In the genomic region with DNA sequence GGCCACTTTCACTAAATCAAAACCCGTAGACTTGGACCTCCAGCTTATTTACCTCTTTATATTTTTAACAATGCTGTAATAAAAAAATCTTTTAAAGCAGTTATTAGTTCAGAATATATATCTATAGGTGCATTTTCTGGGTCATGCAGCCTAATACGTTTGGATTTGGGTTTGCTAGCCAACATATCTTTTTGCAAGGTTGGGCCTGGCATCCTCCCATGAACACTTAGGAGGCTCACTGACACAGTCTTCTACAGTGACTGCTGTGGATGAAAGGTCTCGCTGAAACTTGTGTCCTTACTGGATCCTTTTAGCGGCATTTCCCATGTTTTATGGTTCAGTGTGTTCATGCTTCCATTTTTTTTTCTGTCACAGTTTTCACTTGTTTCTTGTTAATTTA, we compare ENCODE assay signal across 28 mouse cellular contexts. TPM values are rescaled to one million over a fixed set of nuclear protein-coding genes. Genes with fewer than 3 reads are reported as not detected.
"Had no signal": no experiment of that assay in that cellular context is flagged by ENCODE, and none has a peak within 500 bp of the region (broad histone marks: within the 10 kb centered on the region; RNA-seq: fewer than 3 reads in every experiment).

No protein-coding gene starts in this region.

- H3K4me3 ChIP-seq: embryonic facial prominence, embryonic 10.5 days; embryonic facial prominence, embryonic 12.5 days; embryonic facial prominence, embryonic 13.5 days; embryonic facial prominence, embryonic 15.5 days; erythroblast, embryonic 14.5 days; forebrain, embryonic 10.5 days; forebrain, embryonic 12.5 days; forebrain, embryonic 13.5 days; forebrain, embryonic 15.5 days; gastrocnemius, adult 2 months; heart, adult 2 months had no signal

- DNase-seq: cerebellum, adult 2 months; cerebellum, adult 8-10 months; cerebellum, adult 9-10 months; cerebellum, adult 9-11 months; cerebellum, postnatal 10 days; cerebellum, postnatal 14 days; cerebellum, postnatal 25 days; cerebellum, postnatal 36 days; embryo, embryonic 11 days; forebrain, postnatal 0 days; gastrocnemius, adult 2 months; gastrocnemius, postnatal 10 days; gastrocnemius, postnatal 14 days; gastrocnemius, postnatal 25 days; heart, adult 18-20 months; heart, adult 2 months had no signal

- H3K9me3 ChIP-seq: embryonic facial prominence, embryonic 10.5 days; embryonic facial prominence, embryonic 12.5 days; embryonic facial prominence, embryonic 15.5 days; forebrain, embryonic 10.5 days; forebrain, embryonic 12.5 days; forebrain, embryonic 13.5 days; forebrain, embryonic 15.5 days had no signal

- H3K27me3 ChIP-seq: embryonic facial prominence, embryonic 12.5 days; embryonic facial prominence, embryonic 13.5 days; embryonic facial prominence, embryonic 15.5 days; forebrain, embryonic 12.5 days; forebrain, embryonic 13.5 days; forebrain, embryonic 15.5 days had no signal

- H3K36me3 ChIP-seq: embryonic facial prominence, embryonic 10.5 days; embryonic facial prominence, embryonic 12.5 days; embryonic facial prominence, embryonic 13.5 days; embryonic facial prominence, embryonic 15.5 days; forebrain, embryonic 10.5 days; forebrain, embryonic 12.5 days; forebrain, embryonic 15.5 days had no signal

- H3K27ac ChIP-seq: embryonic facial prominence, embryonic 10.5 days; embryonic facial prominence, embryonic 12.5 days; embryonic facial prominence, embryonic 13.5 days; embryonic facial prominence, embryonic 15.5 days; forebrain, embryonic 10.5 days; forebrain, embryonic 12.5 days; forebrain, embryonic 13.5 days; forebrain, embryonic 15.5 days; gastrocnemius, adult 2 months; heart, adult 2 months had no signal

- H3K4me2 ChIP-seq: embryonic facial prominence, embryonic 12.5 days; embryonic facial prominence, embryonic 13.5 days; embryonic facial prominence, embryonic 15.5 days; forebrain, embryonic 12.5 days; forebrain, embryonic 13.5 days; forebrain, embryonic 15.5 days had no signal

- H3K4me1 ChIP-seq: forebrain, embryonic 12.5 days; forebrain, embryonic 13.5 days; forebrain, embryonic 15.5 days had no signal

- H3K9ac ChIP-seq: embryonic facial prominence, embryonic 12.5 days; embryonic facial prominence, embryonic 13.5 days; embryonic facial prominence, embryonic 15.5 days; forebrain, embryonic 12.5 days; forebrain, embryonic 13.5 days; forebrain, embryonic 15.5 days; forebrain, postnatal 0 days had no signal

- ATAC-seq: forebrain, embryonic 13.5 days; forebrain, embryonic 14.5 days; forebrain, embryonic 15.5 days; forebrain, embryonic 16.5 days; forebrain, postnatal 0 days had no signal

RNA-seq across cellular contexts. Expression of a gene that starts 21.6 kb away (rescaled TPM):
- total RNA-seq: granulocyte monocyte progenitor cell, adult 5-6 weeks had no signal
